8 mouse cellular contexts compared by ENCODE assay signal in genomic region chr15:99456963-99457605, GRCm38 (mm10). TPM values are rescaled to one million over a fixed set of nuclear protein-coding genes. Genes with fewer than 3 reads are reported as not detected.
DNase-seq lines count a peak whose midpoint lies in the region; ATAC-seq and TF ChIP-seq lines count a peak whose summit lies in the region.

No protein-coding gene starts in this region.

- peak overlapping the region; percentile 73 for H3K4me3 ChIP-seq in spleen, adult 2 months (ENCODE audit: extremely low read depth, insufficient read depth, insufficient read length)
- H3K4me3 ChIP-seq in liver, embryonic 11.5 days (ENCODE audit: low read depth, low read length): peak overlapping the region; percentile 80
- H3K4me3 ChIP-seq in myocyte: peak overlapping the region; percentile 95

- no peaks in the 10 kb centered on the region for H3K9me3 ChIP-seq in liver, embryonic 11.5 days (ENCODE audit: control insufficient read depth, low read length)

- H3K79me2 ChIP-seq in myocyte (ENCODE audit: control insufficient read depth, insufficient read depth): peaks cover 59% of the 10 kb centered on the region

- no peak for TF ChIP-seq POLR2A in spleen, adult 2 months (IDR thresholded peaks at IDR 0.05; ENCODE audit: low read depth, low read length)
- TF ChIP-seq POLR2A in myocyte (IDR thresholded peaks at IDR 0.05; ENCODE audit: insufficient read length, low read depth): peak; percentile 39

- peak overlapping the region; percentile 65 for H3K9ac ChIP-seq in liver, embryonic 11.5 days (ENCODE audit: low read depth, low read length)

- H3ac ChIP-seq in myocyte (ENCODE audit: control insufficient read depth, insufficient read length): peak overlapping the region; percentile 57

- no peaks in the 10 kb centered on the region for H3K27me3 ChIP-seq in spleen, adult 2 months (ENCODE audit: control insufficient read depth, insufficient read depth, low read length)
- H3K27me3 ChIP-seq in liver, embryonic 11.5 days (replicated peaks; ENCODE audit: control insufficient read depth, insufficient read depth, low read length): no peaks in the 10 kb centered on the region
- H3K27me3 ChIP-seq in myocyte (ENCODE audit: control insufficient read depth, insufficient read depth, insufficient read length): no peaks in the 10 kb centered on the region

- DNase-seq in spleen, adult 2 months (ENCODE audit: low read depth in 1 of 2, low spot score in 2 of 2): peak in 1 of 2 experiments; percentile 27
- DNase-seq in spleen, adult 12 weeks (ENCODE audit: low spot score): no peak
- peak; percentile 81 for DNase-seq in embryo, embryonic 11 days
- peak; percentile 99 for DNase-seq in heart, adult 11 months
- peak; percentile 42 for DNase-seq in kidney, adult 18-20 months
- peak; percentile 65 for DNase-seq in liver, embryonic 11.5 days (ENCODE audit: low spot score)
- DNase-seq in telencephalon, adult 2 months (ENCODE audit: low read depth, low spot score): peak; percentile 26

- no peak for TF ChIP-seq CTCF in spleen, adult 2 months (IDR thresholded peaks at IDR 0.05; ENCODE audit: extremely low read depth, insufficient read depth, insufficient read length, insufficient replicate concordance)

- H3K4me2 ChIP-seq in liver, embryonic 11.5 days: peak overlapping the region; percentile 95
- H3K4me2 ChIP-seq in myocyte (ENCODE audit: low read depth): peak overlapping the region; percentile 72

- peak; percentile 42 for ATAC-seq in liver, embryonic 11.5 days (replicated peaks; ENCODE audit: low FRiP score)

- peaks cover 4% of the 10 kb centered on the region; the same call in 1 of the 2 replicates for H3K4me1 ChIP-seq in spleen, adult 2 months (ENCODE audit: control insufficient read depth, insufficient read depth, insufficient read length)
- peaks cover 20% of the 10 kb centered on the region for H3K4me1 ChIP-seq in liver, embryonic 11.5 days (replicated peaks; ENCODE audit: control insufficient read depth, insufficient read depth, low read length)

- WGBS in spleen, adult 2 months: 2% methylated on average over 42 of the region's 43 CpGs
- WGBS in liver, embryonic 11.5 days: under 1% methylated on average over 40 of the region's 43 CpGs

- no peak overlapping the region; the same call in 1 of the 2 replicates for H3K27ac ChIP-seq in spleen, adult 2 months (ENCODE audit: insufficient read depth, low read length)
- peak overlapping the region; percentile 82 for H3K27ac ChIP-seq in liver, embryonic 11.5 days (ENCODE audit: low read depth, low read length)

- H3K36me3 ChIP-seq in spleen, adult 2 months (ENCODE audit: control insufficient read depth, insufficient read depth, low read length): no peaks in the 10 kb centered on the region
- H3K36me3 ChIP-seq in liver, embryonic 11.5 days (ENCODE audit: control insufficient read depth, insufficient read depth, low read length): no peaks in the 10 kb centered on the region
- peaks cover 3% of the 10 kb centered on the region for H3K36me3 ChIP-seq in myocyte (ENCODE audit: control insufficient read depth, insufficient read depth)

TF ChIP-seq in myocyte, 11 proteins besides CTCF, POLR2A, EP300 and RAD21:
- TF ChIP-seq CEBPB (IDR thresholded peaks at IDR 0.05; ENCODE audit: insufficient read depth, poor library complexity, severe bottlenecking) (no peak), MYOD1 (IDR thresholded peaks at IDR 0.05; ENCODE audit: control insufficient read depth in 1 of 3, insufficient read length in 2 of 3, low read depth in 2 of 3) (peak in 1 of 3 experiments; percentile 35)

RNA-seq across cellular contexts. Expression of gene Nckap5l, which starts 0.5 kb away (rescaled TPM):
- 10.9 and 11.5 TPM in 2 replicates for polyA plus RNA-seq in spleen, adult 2 months (2012; rRNA removed)
- 5.6 and 6.0 TPM in 2 replicates for polyA plus RNA-seq in liver, embryonic 11.5 days (2014; fragmentation: Nextera tagmentation; extraction: Ambion mirVana)
- polyA plus RNA-seq in myocyte (2012; fragmentation: generic; extraction: Trizol): 40.9 TPM

RNA-seq across cellular contexts. Expression of gene Bcdin3d, which starts 17.4 kb away (rescaled TPM):
- polyA plus RNA-seq in spleen, adult 2 months (2012; rRNA removed): 5.1 and 7.4 TPM in 2 replicates
- 10.5 and 12.1 TPM in 2 replicates for polyA plus RNA-seq in liver, embryonic 11.5 days (2014; fragmentation: Nextera tagmentation; extraction: Ambion mirVana)
- polyA plus RNA-seq in myocyte (2012; fragmentation: generic; extraction: Trizol): 11.8 TPM
